Mouse (Mus musculus): ENCODE data around the gene Cdk15.

DNA sequence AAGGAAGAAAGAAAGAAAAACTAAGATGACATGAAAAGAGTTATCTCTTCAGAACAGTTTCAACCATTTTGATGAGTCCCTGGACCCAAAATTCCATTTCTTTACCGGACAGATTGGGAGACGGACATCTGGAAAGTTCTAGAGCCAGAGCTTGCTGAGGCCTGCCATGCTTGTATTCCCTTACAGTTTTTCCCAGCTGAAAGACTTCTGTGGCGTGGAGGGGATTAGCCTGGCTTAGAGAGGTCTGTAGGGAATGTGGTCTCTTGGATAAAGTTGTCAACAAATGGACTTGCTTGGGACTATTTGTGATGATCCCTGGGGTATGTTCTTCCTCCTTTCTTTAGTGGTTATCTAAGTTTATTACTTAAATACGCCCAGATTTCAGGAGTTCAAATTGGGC is 96.0 kb downstream of the Cdk15 start:
- TF ChIP-seq CTCF (IDR thresholded peaks at IDR 0.05; ENCODE audit: low read depth) (no peak), EP300 (optimal IDR thresholded peaks at IDR 0.05) (no peak)

Data from stomach, postnatal 0 days (tissue).